Mouse (Mus musculus) 416B (cell line): Measurements from ENCODE around the gene Gm17174.
"Not testable (repeated sequence)": the region's sequence is repeated elsewhere in the genome, so short reads cannot be mapped to it uniquely, and the experiment has no call there.

Experiments used
- DNase-seq: peaks from one replicate; pipeline ENCODE4 v3.0.0; 2011; ENCODE audit warnings: low read depth

Gm17174 gene

GRCm38 (mm10) chr14:51592039-51592438 is at the start of gene Gm17174:
TSS of gene Gm17174 (minus strand) at chr14:51592139.
- DNase-seq = not testable (repeated sequence)

DNA sequence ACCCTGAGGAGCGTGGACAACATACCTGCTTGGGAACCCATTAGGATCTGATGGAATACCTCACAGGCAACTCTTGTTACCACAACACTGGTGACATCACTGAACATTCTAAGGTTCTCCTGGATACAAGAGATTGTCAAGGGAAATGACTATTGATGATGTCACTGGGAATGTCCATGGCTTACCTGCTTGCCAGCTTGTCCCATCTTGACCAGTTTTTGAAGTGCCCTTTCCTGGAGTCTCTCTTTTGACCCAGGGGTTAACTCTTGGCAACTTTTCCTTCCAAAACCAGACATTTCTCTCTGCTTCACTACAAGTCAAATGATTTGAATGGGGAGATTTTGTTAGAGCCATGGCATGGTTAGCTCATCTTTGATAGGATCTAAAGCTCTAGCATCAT is 43.6 kb upstream of the Gm17174 start, which contains the start of gene Gm4181:
TSS of gene Gm4181 (minus strand) at position 101 of the 400 bp plus-strand sequence.
- not testable (repeated sequence) for DNase-seq

GRCm38 (mm10) chr14:51632426-51632825 is 40.5 kb upstream of the Gm17174 start:
- not testable (repeated sequence) for DNase-seq

- DNase-seq = no peak
These were observed 19.3 kb upstream of the Gm17174 start, which contains the start of gene Gm17078 for GRCm38 (mm10) chr14:51611210-51611609. TSS of gene Gm17078 (minus strand) at chr14:51611310.

DNA sequence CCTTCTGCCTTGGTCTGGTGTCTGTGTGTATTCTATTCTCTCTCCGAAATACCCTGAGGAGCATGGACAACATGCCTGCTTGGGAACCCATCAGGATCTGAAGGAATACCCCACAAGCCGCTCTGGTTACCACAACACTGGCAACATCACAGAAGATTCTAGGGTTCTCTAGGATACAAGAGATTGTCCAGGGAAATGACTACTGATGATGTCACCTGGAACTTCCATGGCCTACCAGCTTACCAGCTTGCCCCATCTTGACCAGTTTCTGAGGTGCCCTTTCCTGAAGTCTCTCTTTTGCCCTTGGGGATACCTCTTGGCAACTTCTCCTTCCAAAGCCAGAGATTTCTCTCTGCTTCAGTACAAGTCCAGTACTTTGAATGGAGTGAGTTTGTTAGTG is 18.0 kb downstream of the Gm17174 start, which contains the start of gene Gm17175:
TSS of gene Gm17175 (minus strand) at position 101 of the 400 bp plus-strand sequence.
- DNase-seq = not testable (repeated sequence)

DNA sequence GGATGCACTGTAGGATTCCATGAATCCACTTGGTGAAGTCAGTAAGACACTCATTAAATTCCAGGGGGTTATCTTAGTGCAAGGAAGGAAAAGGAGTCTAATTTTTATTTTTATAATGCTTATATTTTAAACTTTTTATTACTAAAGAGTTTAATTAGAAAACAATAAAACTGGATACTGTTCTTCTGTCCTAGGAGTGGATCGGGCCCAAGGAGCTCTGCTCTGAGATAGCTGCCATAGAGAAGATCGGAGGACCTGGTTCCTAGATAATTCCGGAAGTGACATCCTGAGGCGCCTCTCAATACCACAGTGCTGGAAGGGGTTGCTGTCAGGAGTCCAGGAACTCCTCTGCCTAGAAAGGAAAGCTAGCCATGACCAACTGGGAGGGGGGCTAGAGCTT is 39.4 kb downstream of the Gm17174 start, which contains the start of gene Gm5622:
TSS of gene Gm5622 (plus strand) at position 301 of the 400 bp plus-strand sequence.
- DNase-seq = no peak
